Mouse (Mus musculus) hindbrain, embryonic 14.5 days (tissue): ENCODE data around the gene Zzz3. TPM values are rescaled to one million over a fixed set of nuclear protein-coding genes. Genes with fewer than 3 reads are reported as not detected.

Experiments used
- ATAC-seq: fragments of 200-750 bp; cut with Nextera tagmentation; 2 replicates; pipeline ENCODE4 v1.8.0; 2017; ENCODE audit warnings: moderate number of reproducible peaks, mild to moderate bottlenecking, moderate TSS enrichment, moderate library complexity; ENCODE audit not compliant: low FRiP score
- DNase-seq: peaks from one replicate; pipeline ENCODE4 v3.0.0-alpha.2; 2015; ENCODE audit warnings: low spot score
- H3K27ac ChIP-seq: fragments of 300-500 bp; sonication (generic); 2 replicates; pipeline ENCODE4 v1.5.1; 2014; ENCODE audit warnings: mild to moderate bottlenecking, moderate library complexity
- H3K27me3 ChIP-seq: fragments of 300-500 bp; sonication (generic); 2 replicates; pipeline ENCODE4 v1.6.1; 2014; ENCODE audit warnings: mild to moderate bottlenecking, low read length, mixed read lengths; ENCODE audit not compliant: control insufficient read depth, insufficient read depth
- H3K36me3 ChIP-seq: fragments of 300-500 bp; sonication (generic); replicated peaks from 2 replicates; pipeline ENCODE4 v1.6.1; 2014; ENCODE audit not compliant: control insufficient read depth, insufficient read depth
- H3K4me1 ChIP-seq: fragments of 300-500 bp; sonication (generic); replicated peaks from 2 replicates; pipeline ENCODE4 v1.6.1; 2014; ENCODE audit warnings: antibody characterized with exemption, low read length, mixed read lengths; ENCODE audit not compliant: control insufficient read depth, insufficient read depth
- H3K4me2 ChIP-seq: fragments of 300-500 bp; sonication (generic); replicated peaks from 2 replicates; pipeline ENCODE4 v1.6.1; 2014; ENCODE audit warnings: mild to moderate bottlenecking, moderate library complexity
- H3K4me3 ChIP-seq: fragments of 300-500 bp; sonication (generic); replicated peaks from 2 replicates; pipeline ENCODE4 v1.5.1; 2014; ENCODE audit warnings: mild to moderate bottlenecking, low read length
- H3K9ac ChIP-seq: fragments of 300-500 bp; sonication (generic); 2 replicates; pipeline ENCODE4 v1.6.1; 2014
- H3K9me3 ChIP-seq: fragments of 300-500 bp; sonication (generic); 2 replicates; pipeline ENCODE4 v1.6.1; 2016; ENCODE audit warnings: low read length; ENCODE audit not compliant: control insufficient read depth
- WGBS: fragments of 180-500 bp; shearing (Covaris S2); extraction: QIAGEN DNeasy Blood & Tissue Kit; methylation state at CpG from one replicate; pipeline ENCODE4 v1.1.7; 2014; 5-methylcytosine and 5-hydroxymethylcytosine counted together
- polyA plus RNA-seq: library from polyadenylated mRNA; unstranded; fragments of >200 nt; fragmentation: Nextera tagmentation; extraction: Ambion mirVana; gene quantifications from 2 replicates; pipeline ENCODE4 v1.2.1, GENCODE M21; 2014

The Zzz3 gene
- polyA plus RNA-seq, 1 experiment from 2014 or later = 32.3 TPM

DNA sequence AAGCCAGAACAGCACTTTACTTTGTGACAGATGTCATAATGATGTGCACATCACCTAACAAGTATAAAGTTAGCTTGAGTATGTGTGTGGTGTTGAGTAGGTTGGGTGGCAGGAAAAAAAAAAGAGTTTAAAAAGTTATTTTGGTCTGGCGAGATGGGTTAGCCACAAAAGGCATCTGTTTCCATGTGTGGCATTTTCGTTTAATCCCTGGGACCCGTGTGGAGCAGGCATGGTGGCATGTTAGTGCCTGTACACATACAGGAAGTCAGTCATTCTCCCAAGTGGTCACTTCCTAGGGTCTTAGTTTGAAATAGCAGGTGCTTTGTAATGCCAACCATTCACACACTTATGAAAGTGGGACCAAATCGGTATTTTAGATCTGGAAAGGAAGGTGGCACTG, 17.1 kb downstream of the Zzz3 start:
- Histone ChIP-seq H3K9me3 (no peaks in the 10 kb centered on the region), H3K4me3 (no peak overlapping the region), H3K27me3 (no peaks in the 10 kb centered on the region), H3K9ac (no peak overlapping the region), H3K4me2 (no peak overlapping the region), H3K27ac (no peak overlapping the region), H3K36me3 (no peaks in the 10 kb centered on the region), H3K4me1 (no peaks in the 10 kb centered on the region)
- WGBS = 90% methylated on average over 4 of the region's 4 CpGs
- ATAC-seq (no peak), DNase-seq (no peak)

GRCm38 (mm10) chr3:152428925-152429324, 33.7 kb downstream of the Zzz3 start:
- Histone ChIP-seq H3K27ac (no peak overlapping the region), H3K9ac (no peak overlapping the region), H3K27me3 (no peaks in the 10 kb centered on the region), H3K4me3 (no peak overlapping the region), H3K9me3 (no peaks in the 10 kb centered on the region), H3K4me2 (no peak overlapping the region), H3K4me1 (no peaks in the 10 kb centered on the region), H3K36me3 (peaks cover 23% of the 10 kb centered on the region)
- DNase-seq (no peak), ATAC-seq (no peak)
- 95% methylated on average over 8 of the region's 8 CpGs for whole genome bisulfite sequencing

- no peak for DNase-seq
- ATAC-seq = no peak
- H3K27ac ChIP-seq = no peak overlapping the region
- H3K9ac ChIP-seq = no peak overlapping the region
- H3K4me2 ChIP-seq = no peak overlapping the region
- H3K4me3 ChIP-seq = no peak overlapping the region
- peaks cover 14% of the 10 kb centered on the region for H3K36me3 ChIP-seq
- 96% methylated on average over 7 of the region's 7 CpGs for WGBS
- H3K9me3 ChIP-seq = no peaks in the 10 kb centered on the region
- no peaks in the 10 kb centered on the region for H3K27me3 ChIP-seq
- H3K4me1 ChIP-seq = no peaks in the 10 kb centered on the region
Measured at GRCm38 (mm10) chr3:152432677-152433076, 37.4 kb downstream of the Zzz3 start.

DNA sequence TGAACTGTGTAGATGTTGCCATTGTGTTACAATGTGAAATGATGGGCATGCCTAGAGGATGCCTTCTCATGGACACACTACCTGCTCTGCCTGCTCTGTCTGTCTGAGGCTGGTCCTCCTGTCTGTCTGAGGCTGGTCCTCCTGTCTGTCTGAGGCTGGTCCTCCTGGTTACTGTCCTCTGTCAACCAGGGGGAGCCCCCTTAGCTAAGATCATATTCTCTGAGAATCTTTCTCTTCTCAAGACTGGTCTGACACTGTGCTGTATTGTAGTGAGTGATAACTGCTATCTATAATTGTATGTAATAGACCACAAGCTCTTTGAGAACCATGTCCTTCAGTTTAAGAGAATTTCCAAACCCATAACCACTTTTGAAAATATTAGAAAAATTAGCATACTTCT, 40.3 kb downstream of the Zzz3 start:
- H3K4me1 ChIP-seq = no peaks in the 10 kb centered on the region
- no peak overlapping the region for H3K4me2 ChIP-seq
- H3K9me3 ChIP-seq = no peaks in the 10 kb centered on the region
- no peak for ATAC-seq
- no peak overlapping the region for H3K9ac ChIP-seq
- no peak for DNase-seq
- no peaks in the 10 kb centered on the region for H3K27me3 ChIP-seq
- H3K4me3 ChIP-seq = no peak overlapping the region
- no peaks in the 10 kb centered on the region for H3K36me3 ChIP-seq
- H3K27ac ChIP-seq = no peak overlapping the region

- Histone ChIP-seq H3K27me3 (no peaks in the 10 kb centered on the region), H3K9ac (no peak overlapping the region), H3K9me3 (no peaks in the 10 kb centered on the region), H3K36me3 (no peaks in the 10 kb centered on the region), H3K27ac (no peak overlapping the region), H3K4me1 (no peaks in the 10 kb centered on the region), H3K4me3 (no peak overlapping the region), H3K4me2 (no peak overlapping the region)
- 98% methylated on average over 7 of the region's 7 CpGs for WGBS
- no peak for ATAC-seq
- no peak for DNase-seq
Measured at GRCm38 (mm10) chr3:152438068-152438467, 42.8 kb downstream of the Zzz3 start.

DNA sequence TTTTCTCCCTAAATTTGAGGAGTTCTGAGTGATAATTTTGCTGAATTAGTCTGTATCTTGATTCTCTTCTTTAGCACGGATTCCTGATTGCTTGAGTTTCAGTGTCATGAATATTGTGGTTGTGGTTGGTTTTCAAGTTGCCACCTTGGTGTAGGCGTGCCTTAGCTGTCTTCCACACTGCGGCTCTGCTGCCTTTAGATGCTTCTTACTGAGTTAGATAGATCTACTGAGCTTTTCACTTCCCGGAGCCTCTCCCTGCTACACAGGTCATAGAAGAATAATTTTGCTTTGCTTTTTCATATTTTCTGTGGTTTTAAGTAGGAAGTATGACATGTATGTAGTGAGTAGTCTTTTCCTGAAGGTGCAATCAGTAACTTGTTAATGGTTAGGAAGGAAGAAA, 47.5 kb downstream of the Zzz3 start:
- Histone ChIP-seq H3K4me3 (no peak overlapping the region), H3K4me2 (no peak overlapping the region), H3K9ac (no peak overlapping the region), H3K36me3 (no peaks in the 10 kb centered on the region), H3K27me3 (no peaks in the 10 kb centered on the region), H3K27ac (no peak overlapping the region), H3K4me1 (no peaks in the 10 kb centered on the region), H3K9me3 (no peaks in the 10 kb centered on the region)
- DNase-seq (no peak), ATAC-seq (no peak)
- WGBS = 96% methylated on average over 4 of the region's 4 CpGs

DNA sequence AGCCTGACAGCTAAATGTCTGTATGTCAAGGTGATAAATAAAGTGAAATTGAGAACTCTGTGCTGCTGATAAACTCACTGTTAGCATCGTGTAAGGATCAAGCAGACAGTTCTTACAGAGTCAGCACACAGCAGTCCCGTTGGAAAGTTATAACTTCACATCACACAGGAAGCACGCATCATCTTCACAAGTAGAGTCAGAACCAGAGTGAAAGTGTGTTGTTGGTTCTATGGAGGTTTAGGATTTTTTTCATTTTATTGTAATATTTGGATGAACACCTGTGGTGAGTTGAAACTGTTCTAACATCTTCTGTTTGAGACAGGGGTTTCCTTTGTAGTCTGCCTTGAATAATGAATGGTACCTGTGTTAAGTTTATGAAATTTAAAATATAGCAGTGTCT, 48.8 kb downstream of the Zzz3 start:
- Histone ChIP-seq H3K9ac (no peak overlapping the region), H3K9me3 (no peaks in the 10 kb centered on the region), H3K4me1 (no peaks in the 10 kb centered on the region), H3K27ac (no peak overlapping the region), H3K4me2 (no peak overlapping the region), H3K27me3 (no peaks in the 10 kb centered on the region), H3K36me3 (no peaks in the 10 kb centered on the region), H3K4me3 (no peak overlapping the region)
- DNase-seq (no peak), ATAC-seq (no peak)
- 90% methylated on average over 3 of the region's 3 CpGs for WGBS

- H3K4me3 ChIP-seq = no peak overlapping the region
- H3K9ac ChIP-seq = no peak overlapping the region
Measured at GRCm38 (mm10) chr3:152446966-152447365, 51.7 kb downstream of the Zzz3 start.

GRCm38 (mm10) chr3:152453163-152453562, 57.9 kb downstream of the Zzz3 start:
- H3K27me3 ChIP-seq = no peaks in the 10 kb centered on the region
- ATAC-seq (no peak), DNase-seq (no peak)
- H3K4me2 ChIP-seq = no peak overlapping the region
- peaks cover 75% of the 10 kb centered on the region for H3K36me3 ChIP-seq
- H3K9me3 ChIP-seq = no peaks in the 10 kb centered on the region
- H3K4me3 ChIP-seq = no peak overlapping the region
- H3K9ac ChIP-seq = no peak overlapping the region
- H3K4me1 ChIP-seq = no peaks in the 10 kb centered on the region
- H3K27ac ChIP-seq = no peak overlapping the region
- WGBS = 86% methylated on average over 3 of the region's 4 CpGs

More at GRCm38 (mm10) chr3:152446966-152447365, 51.7 kb downstream of the Zzz3 start:
- Histone ChIP-seq H3K36me3 (peaks cover 23% of the 10 kb centered on the region), H3K27me3 (no peaks in the 10 kb centered on the region), H3K4me1 (no peaks in the 10 kb centered on the region), H3K4me2 (no peak overlapping the region), H3K27ac (no peak overlapping the region), H3K9me3 (no peaks in the 10 kb centered on the region)
- 96% methylated on average over 1 of the region's 1 CpGs for WGBS
- no peak for ATAC-seq
- no peak for DNase-seq

DNA sequence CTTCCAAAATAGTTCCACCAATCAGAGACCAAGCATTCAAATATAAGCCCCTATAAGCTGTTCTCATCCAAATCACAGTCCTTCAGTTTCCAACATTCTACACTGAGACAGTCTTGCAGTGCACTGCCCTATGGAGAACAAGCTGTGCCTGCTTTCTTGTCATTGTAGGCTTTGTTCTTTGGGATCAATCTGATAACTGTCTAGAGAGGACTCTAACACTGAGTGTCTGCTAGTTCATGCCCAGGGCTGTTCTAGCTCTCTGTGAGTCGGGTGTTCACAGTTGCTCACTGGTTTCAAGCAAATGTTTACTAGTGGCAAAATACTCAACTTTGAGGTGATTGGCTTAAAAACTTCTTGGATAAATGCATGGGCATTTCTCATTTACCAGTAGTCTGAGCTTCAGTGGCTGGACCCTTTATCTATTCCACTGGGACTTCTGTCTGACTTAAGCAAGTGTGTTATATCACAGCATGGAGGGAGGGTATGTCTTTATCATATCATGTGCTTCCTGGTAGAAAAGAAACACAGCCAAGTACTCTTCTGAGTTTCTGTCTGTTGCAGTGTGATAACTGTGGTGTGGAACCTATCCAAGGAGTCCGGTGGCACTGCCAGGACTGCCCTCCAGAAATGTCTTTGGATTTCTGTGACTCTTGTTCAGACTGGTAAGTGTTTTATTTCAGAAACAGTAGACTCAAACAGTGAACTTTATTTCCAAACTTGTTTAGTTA, 62.2 kb downstream of the Zzz3 start:
- no peak overlapping the region for H3K4me2 ChIP-seq
- no peaks in the 10 kb centered on the region for H3K4me1 ChIP-seq
- H3K27ac ChIP-seq = no peak overlapping the region
- no peak overlapping the region for H3K9ac ChIP-seq
- H3K9me3 ChIP-seq = no peaks in the 10 kb centered on the region
- H3K27me3 ChIP-seq = no peaks in the 10 kb centered on the region
- peaks cover 66% of the 10 kb centered on the region for H3K36me3 ChIP-seq
- H3K4me3 ChIP-seq = no peak overlapping the region
- no peak for DNase-seq
- WGBS = 94% methylated on average over 2 of the region's 2 CpGs
- ATAC-seq = no peak
